8 mouse cellular contexts compared by ENCODE assay signal in the genomic region with DNA sequence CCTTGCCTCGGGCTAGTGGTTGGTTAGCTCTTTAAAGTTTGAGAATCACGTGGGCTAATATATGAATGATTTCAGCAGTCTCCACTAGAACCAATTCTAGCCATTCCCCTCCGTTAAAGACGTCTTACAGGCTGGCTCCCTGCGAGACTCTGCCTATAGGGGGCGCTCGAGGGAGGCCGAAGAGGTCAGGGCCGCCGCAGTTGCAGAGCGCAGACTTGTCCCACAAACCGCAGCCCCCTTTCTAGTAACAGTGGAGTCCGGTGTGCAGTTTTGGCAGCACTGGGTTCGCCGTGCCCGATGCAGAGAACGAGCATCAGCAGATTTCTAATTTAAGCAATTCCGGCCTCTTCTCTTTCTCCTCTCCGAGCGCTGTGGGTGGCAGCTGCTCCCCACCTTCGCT. TPM values are rescaled to one million over a fixed set of nuclear protein-coding genes. Genes with fewer than 3 reads are reported as not detected.
DNase-seq lines count a peak whose midpoint lies in the region; ATAC-seq and TF ChIP-seq lines count a peak whose summit lies in the region.

No protein-coding gene starts in this region.

- ATAC-seq in heart, embryonic 11.5 days (replicated peaks; ENCODE audit: insufficient number of reproducible peaks, low FRiP score, low TSS enrichment), result no peak
- peak; percentile 47; the same call in 1 of the 2 replicates for ATAC-seq in kidney, embryonic 14.5 days (ENCODE audit: low FRiP score, low TSS enrichment)
- ATAC-seq in liver, postnatal 0 days, result peak; percentile 21; the same call in 1 of the 2 replicates
- no peak for ATAC-seq in neural tube, embryonic 12.5 days (ENCODE audit: low FRiP score, low read depth)

- intact Hi-C loops in left cerebral cortex, adult 2 months (cut with DNase I), result no loop called here

- H3K9me3 ChIP-seq in embryonic facial prominence, embryonic 10.5 days, result no peaks in the 10 kb centered on the region
- 0 out of 2 replicates have a peak, but pooled peaks cover under 1% of the 10 kb centered on the region for H3K9me3 ChIP-seq in heart, embryonic 11.5 days (replicated peaks; ENCODE audit: control insufficient read depth, low read length)
- no peaks in the 10 kb centered on the region for H3K9me3 ChIP-seq in kidney, embryonic 14.5 days (ENCODE audit: control insufficient read depth, low read length)
- H3K9me3 ChIP-seq in liver, postnatal 0 days (ENCODE audit: low read length), result no peaks in the 10 kb centered on the region
- H3K9me3 ChIP-seq in neural tube, embryonic 12.5 days, result no peaks in the 10 kb centered on the region

- H3K9ac ChIP-seq in heart, embryonic 11.5 days (ENCODE audit: low read depth, low read length), result no peak overlapping the region
- peak overlapping the region; percentile 4; the same call in 1 of the 2 replicates for H3K9ac ChIP-seq in kidney, embryonic 14.5 days (ENCODE audit: low read depth, low read length)
- no peak overlapping the region for H3K9ac ChIP-seq in liver, postnatal 0 days (replicated peaks)
- no peak overlapping the region for H3K9ac ChIP-seq in neural tube, embryonic 12.5 days

- no peaks in the 10 kb centered on the region for H3K36me3 ChIP-seq in embryonic facial prominence, embryonic 10.5 days (replicated peaks)
- H3K36me3 ChIP-seq in heart, embryonic 11.5 days (ENCODE audit: control insufficient read depth, insufficient read depth, low read length), result no peaks in the 10 kb centered on the region
- H3K36me3 ChIP-seq in kidney, embryonic 14.5 days (ENCODE audit: control insufficient read depth, insufficient read depth, low read length), result no peaks in the 10 kb centered on the region
- no peaks in the 10 kb centered on the region for H3K36me3 ChIP-seq in liver, postnatal 0 days (replicated peaks; ENCODE audit: insufficient read depth, low read length)
- no peaks in the 10 kb centered on the region for H3K36me3 ChIP-seq in neural tube, embryonic 12.5 days

- whole genome bisulfite sequencing in embryonic facial prominence, embryonic 10.5 days, result 12% methylated on average over 21 of the region's 21 CpGs
- 13% methylated on average over 21 of the region's 21 CpGs for WGBS in heart, embryonic 11.5 days (ENCODE audit: insufficient replicate concordance)
- WGBS in kidney, embryonic 14.5 days, result 16% methylated on average over 21 of the region's 21 CpGs
- 9% methylated on average over 20 of the region's 21 CpGs for WGBS in liver, postnatal 0 days (ENCODE audit: insufficient replicate concordance)
- 12% methylated on average over 21 of the region's 21 CpGs for WGBS in neural tube, embryonic 12.5 days

- no peak overlapping the region for H3K4me3 ChIP-seq in left cerebral cortex, adult 2 months
- H3K4me3 ChIP-seq in embryonic facial prominence, embryonic 10.5 days, result peak overlapping the region; percentile 44
- peak overlapping the region; percentile 6; the same call in 1 of the 2 replicates for H3K4me3 ChIP-seq in heart, embryonic 11.5 days (ENCODE audit: low read depth, low read length)
- peak overlapping the region; percentile 16 for H3K4me3 ChIP-seq in kidney, embryonic 14.5 days (ENCODE audit: low read length)
- no peak overlapping the region for H3K4me3 ChIP-seq in liver, postnatal 0 days (ENCODE audit: low read depth, low read length)
- H3K4me3 ChIP-seq in neural tube, embryonic 12.5 days, result 0 out of 2 replicates have a peak overlapping the region, but pooled peaks have one; percentile 7

- no peak overlapping the region for H3K27ac ChIP-seq in left cerebral cortex, adult 2 months
- H3K27ac ChIP-seq in embryonic facial prominence, embryonic 10.5 days (replicated peaks), result no peak overlapping the region
- H3K27ac ChIP-seq in heart, embryonic 11.5 days (ENCODE audit: low read depth, low read length), result no peak overlapping the region
- H3K27ac ChIP-seq in kidney, embryonic 14.5 days (ENCODE audit: low read depth, low read length), result no peak overlapping the region
- peak overlapping the region; percentile 31 for H3K27ac ChIP-seq in liver, postnatal 0 days (ENCODE audit: low read depth)
- H3K27ac ChIP-seq in neural tube, embryonic 12.5 days, result no peak overlapping the region

- DNase-seq in left cerebral cortex, adult 2 months (ENCODE audit: extremely low spot score in 1 of 2, low spot score in 2 of 2), result peak; percentile 65 to 70
- no peak for DNase-seq in left cerebral cortex, adult 8-10 months (ENCODE audit: low spot score in 2 of 2)
- DNase-seq in embryonic facial prominence, embryonic 10.5 days (ENCODE audit: low spot score), result peak; percentile 86
- DNase-seq in liver, postnatal 0 days, result peak; percentile 87
- DNase-seq in testis, postnatal 10 days (ENCODE audit: low spot score), result peak; percentile 90

- peaks cover 37% of the 10 kb centered on the region for H3K27me3 ChIP-seq in embryonic facial prominence, embryonic 10.5 days (replicated peaks; ENCODE audit: low read depth, poor library complexity, severe bottlenecking)
- H3K27me3 ChIP-seq in heart, embryonic 11.5 days (ENCODE audit: control insufficient read depth, insufficient read depth, low read length), result peaks cover 7% of the 10 kb centered on the region
- H3K27me3 ChIP-seq in kidney, embryonic 14.5 days (ENCODE audit: control insufficient read depth, insufficient read depth, low read length), result no peaks in the 10 kb centered on the region
- H3K27me3 ChIP-seq in liver, postnatal 0 days (ENCODE audit: insufficient read depth, low read length), result no peaks in the 10 kb centered on the region
- H3K27me3 ChIP-seq in neural tube, embryonic 12.5 days (replicated peaks), result no peaks in the 10 kb centered on the region

- peaks cover 29% of the 10 kb centered on the region for H3K4me1 ChIP-seq in embryonic facial prominence, embryonic 10.5 days
- H3K4me1 ChIP-seq in heart, embryonic 11.5 days (ENCODE audit: control insufficient read depth, insufficient read depth, low read length), result peaks cover 4% of the 10 kb centered on the region; the same call in 1 of the 2 replicates
- peaks cover 9% of the 10 kb centered on the region; the same call in 1 of the 2 replicates for H3K4me1 ChIP-seq in kidney, embryonic 14.5 days (ENCODE audit: control insufficient read depth, insufficient read depth, low read length)
- peaks cover 10% of the 10 kb centered on the region for H3K4me1 ChIP-seq in liver, postnatal 0 days (ENCODE audit: insufficient read depth)
- H3K4me1 ChIP-seq in neural tube, embryonic 12.5 days, result peaks cover 5% of the 10 kb centered on the region; the same call in 1 of the 2 replicates

- TF ChIP-seq CTCF in left cerebral cortex, adult 2 months (IDR thresholded peaks at IDR 0.05), result peak; percentile 74
- TF ChIP-seq CTCF in liver, postnatal 0 days (IDR thresholded peaks at IDR 0.05; ENCODE audit: low read depth), result peak; percentile 85

- H3K4me2 ChIP-seq in heart, embryonic 11.5 days, result peak overlapping the region; percentile 59
- H3K4me2 ChIP-seq in kidney, embryonic 14.5 days (replicated peaks; ENCODE audit: low read depth, low read length), result peak overlapping the region; percentile 36
- H3K4me2 ChIP-seq in liver, postnatal 0 days (ENCODE audit: low read depth, low read length), result peak overlapping the region; percentile 60
- H3K4me2 ChIP-seq in neural tube, embryonic 12.5 days (replicated peaks), result peak overlapping the region; percentile 51

- no peak for TF ChIP-seq EP300 in liver, postnatal 0 days (IDR thresholded peaks at IDR 0.05; ENCODE audit: low read depth)

RNA-seq across cellular contexts. Expression of a gene that starts 52.6 kb away (rescaled TPM):
- 100 to 1,000 TPM; 116 to 120 TPM for total RNA-seq in left cerebral cortex, adult 2 months (2021)
- total RNA-seq in left cerebral cortex, adult 8-10 months (2022), result 100 to 1,000 TPM in 2 of 4 experiments, 10 to 100 TPM in 2; 86.2 to 103 (median 96.1) TPM
- polyA plus RNA-seq in embryonic facial prominence, embryonic 10.5 days (2016; fragmentation: Nextera tagmentation; extraction: Ambion mirVana), result 223 and 230 TPM in 2 replicates
- polyA plus RNA-seq in heart, embryonic 11.5 days (2014; fragmentation: Nextera tagmentation; extraction: Ambion mirVana), result 97.9 and 117 TPM in 2 replicates
- polyA plus RNA-seq in kidney, embryonic 14.5 days (2014; fragmentation: Nextera tagmentation; extraction: Ambion mirVana), result 166 and 208 TPM in 2 replicates
- polyA plus RNA-seq in liver, postnatal 0 days (2015; fragmentation: Nextera tagmentation; extraction: Ambion mirVana), result 34.4 and 38.6 TPM in 2 replicates
- 216 and 225 TPM in 2 replicates for polyA plus RNA-seq in neural tube, embryonic 12.5 days (2016; fragmentation: Nextera tagmentation; extraction: Ambion mirVana)

Comparison
In these comparisons a context has a peak if more than half of its experiments do, and no peak if none do; other contexts are left out.
1. DNase-seq: peak in left cerebral cortex, adult 2 months (2 of 2), embryonic facial prominence, embryonic 10.5 days (single experiment), liver, postnatal 0 days (single experiment) and testis, postnatal 10 days (single experiment); none in left cerebral cortex, adult 8-10 months (0 of 2).
2. H3K4me3 ChIP-seq: peak in embryonic facial prominence, embryonic 10.5 days (single experiment), heart, embryonic 11.5 days (single experiment), kidney, embryonic 14.5 days (single experiment) and neural tube, embryonic 12.5 days (single experiment); none in left cerebral cortex, adult 2 months (single experiment) and liver, postnatal 0 days (single experiment).
3. ATAC-seq: peak in kidney, embryonic 14.5 days (single experiment) and liver, postnatal 0 days (single experiment); none in heart, embryonic 11.5 days (single experiment) and neural tube, embryonic 12.5 days (single experiment).
4. Peak in every context shown above with its lines, with median percentiles within 50 percentile points of each other: H3K4me2 ChIP-seq.